Mouse (Mus musculus) fat pad, adult 2 months (tissue): ENCODE measurements around the gene Armc2.

Source experiments
- DNase-seq: peaks from one replicate; pipeline ENCODE4 v3.0.0-alpha.2; 2011; ENCODE audit warnings: low read depth, low spot score; ENCODE audit errors: extremely low read depth

Armc2 gene

GRCm38 (mm10) chr10:42018016-42018949 is at the start of gene Armc2:
Armc2 (minus strand) TSS chr10:42018442.
- no peak for DNase-seq

- no peak for DNase-seq
Measured at GRCm38 (mm10) chr10:42064446-42064845, 46.2 kb upstream of the Armc2 start.

GRCm38 (mm10) chr10:42059522-42059921 is 41.3 kb upstream of the Armc2 start:
- DNase-seq, result no peak

DNA sequence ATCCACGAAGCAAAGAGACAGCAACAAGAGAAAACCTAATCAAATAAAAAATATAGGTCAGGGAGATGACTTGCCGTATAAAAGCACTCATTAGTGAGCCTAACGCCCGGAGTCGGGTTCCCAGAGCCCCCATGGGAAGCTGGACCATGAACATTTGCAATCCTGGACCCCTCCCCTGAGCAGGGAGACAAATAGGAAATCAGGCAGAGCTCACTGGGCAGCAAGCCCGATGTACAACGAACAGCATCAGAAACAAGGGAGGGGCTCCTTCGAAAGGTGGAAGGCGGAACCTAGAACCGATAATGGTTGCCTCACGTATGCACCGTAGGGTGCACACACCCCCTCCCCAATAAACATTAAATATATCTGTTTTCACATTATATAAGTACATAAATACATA is 39.5 kb upstream of the Armc2 start:
- DNase-seq, result no peak

GRCm38 (mm10) chr10:42057231-42057601 is 39.0 kb upstream of the Armc2 start:
- DNase-seq, result no peak

DNA sequence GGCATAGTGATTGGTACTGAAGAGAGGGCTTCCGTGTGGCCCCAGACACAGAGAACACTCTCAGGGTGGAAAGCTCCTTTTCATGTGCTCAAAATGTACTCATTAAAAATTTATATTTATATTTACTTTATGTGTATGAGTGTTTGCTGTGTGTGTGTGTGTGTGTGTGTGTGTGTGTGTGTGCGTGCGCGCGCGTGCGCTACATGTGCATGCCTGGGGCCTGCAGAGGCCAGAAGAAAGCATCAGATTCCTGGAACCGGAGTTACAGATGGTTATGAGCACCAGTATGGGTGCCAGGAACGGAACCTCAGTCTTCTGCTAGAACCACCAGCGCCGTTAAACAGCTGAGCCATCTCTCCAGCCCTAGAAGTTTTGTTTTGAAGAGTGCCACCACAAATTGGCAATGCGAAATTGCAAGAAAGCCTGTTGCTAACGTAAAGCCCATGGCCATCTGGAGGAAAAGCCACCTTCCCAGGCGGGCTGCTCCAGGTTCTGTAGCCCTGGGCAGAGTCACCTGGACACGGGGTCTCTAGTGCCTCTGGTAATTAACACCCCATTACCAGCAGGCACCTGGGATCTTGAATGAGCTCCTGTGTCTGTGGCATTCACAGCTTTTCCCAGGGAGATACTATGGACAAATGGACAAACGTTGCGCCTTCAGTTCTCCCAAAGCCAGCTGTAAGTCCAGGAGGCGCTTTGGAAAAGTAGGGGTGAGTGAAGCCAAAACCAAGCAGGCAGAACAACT is 38.4 kb upstream of the Armc2 start:
- no peak for DNase-seq

DNA sequence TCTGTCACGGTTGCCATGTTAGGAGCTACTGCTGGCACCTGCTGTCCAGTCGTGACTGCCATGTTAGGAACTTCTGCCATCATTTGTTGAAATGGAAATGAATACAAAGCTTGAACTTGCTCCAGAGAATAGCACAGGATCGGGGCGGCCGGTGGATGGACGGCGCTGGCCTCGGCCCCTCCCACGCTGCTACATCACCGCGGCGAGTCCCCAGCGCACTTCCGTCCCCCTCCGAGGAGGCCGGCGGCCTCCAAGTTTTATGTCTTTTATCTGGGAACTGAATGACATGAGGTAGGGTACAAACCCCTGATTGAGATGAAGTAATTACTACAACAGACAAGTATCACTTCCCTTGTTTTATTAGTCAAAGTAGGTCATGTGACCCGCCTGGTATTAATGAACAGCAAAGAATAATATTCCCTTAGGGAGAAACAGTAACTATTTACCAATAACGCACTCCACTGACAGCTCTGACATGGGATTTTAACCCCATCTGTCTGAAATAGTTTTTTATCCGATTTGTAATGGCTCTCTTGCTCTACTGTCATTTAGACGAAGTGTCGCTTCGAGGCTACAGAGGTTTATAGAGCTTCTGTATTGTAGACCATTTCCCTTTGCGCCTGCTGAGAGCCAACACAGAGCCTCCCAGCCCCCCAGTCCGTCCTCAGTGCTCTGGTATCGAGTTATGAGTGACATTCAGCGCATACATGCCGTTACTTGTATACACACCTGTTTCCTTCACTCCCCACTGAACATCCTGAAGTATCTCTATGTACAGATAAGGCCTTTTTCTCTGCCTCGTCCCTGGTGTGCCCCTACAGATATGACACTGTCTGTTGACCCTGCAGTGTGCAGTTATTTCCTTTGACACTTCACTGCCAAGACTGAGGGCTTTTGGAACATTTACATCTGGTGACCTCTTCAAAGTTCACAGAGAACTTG is 37.3 kb upstream of the Armc2 start:
- DNase-seq, result no peak

- DNase-seq, result no peak
Measured at GRCm38 (mm10) chr10:42051069-42051468, 32.8 kb upstream of the Armc2 start.

DNA sequence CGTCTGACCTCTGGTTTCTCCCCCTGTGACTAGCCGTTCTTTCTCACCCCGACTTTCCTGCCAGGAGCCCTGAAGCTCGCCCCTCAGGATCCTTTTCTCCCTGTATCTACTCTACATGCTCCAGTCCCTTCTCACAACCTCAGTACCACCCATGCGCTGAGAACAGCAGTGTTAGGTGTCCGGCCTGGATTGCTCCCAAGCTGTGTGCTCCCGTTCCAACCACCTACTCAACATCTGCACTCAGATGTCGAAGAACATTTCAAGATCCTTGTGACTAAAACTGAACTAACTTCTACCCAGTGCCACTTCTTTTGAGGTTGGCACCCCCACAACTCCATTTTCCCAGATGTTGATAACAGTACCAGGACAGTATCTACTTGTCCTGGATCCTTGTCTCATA is 30.4 kb upstream of the Armc2 start:
- DNase-seq, result no peak

GRCm38 (mm10) chr10:42044574-42044973 is 26.3 kb upstream of the Armc2 start:
- no peak for DNase-seq

DNA sequence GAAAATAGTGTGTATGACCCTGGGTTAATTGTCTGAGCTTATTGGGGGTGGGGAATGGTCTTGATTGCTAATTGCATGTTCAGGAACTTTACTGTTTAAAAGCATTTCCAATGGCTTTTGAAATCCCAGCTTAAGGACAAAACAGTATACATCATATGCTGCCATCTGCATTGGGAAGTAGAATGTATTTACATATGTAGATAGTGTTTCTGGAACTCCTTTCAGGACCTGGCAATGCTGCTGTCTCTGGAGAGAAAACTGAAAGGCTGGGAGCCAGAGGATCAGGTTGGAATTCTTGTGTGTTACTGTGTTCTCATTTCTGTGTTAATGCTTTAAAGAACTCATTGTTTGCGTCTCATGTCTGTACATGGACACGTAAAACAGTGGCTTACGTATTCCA is 25.1 kb upstream of the Armc2 start:
- no peak for DNase-seq

GRCm38 (mm10) chr10:42042881-42043280 is 24.6 kb upstream of the Armc2 start:
- no peak for DNase-seq

- no peak for DNase-seq
Measured at GRCm38 (mm10) chr10:42042087-42042486, 23.8 kb upstream of the Armc2 start.

DNA sequence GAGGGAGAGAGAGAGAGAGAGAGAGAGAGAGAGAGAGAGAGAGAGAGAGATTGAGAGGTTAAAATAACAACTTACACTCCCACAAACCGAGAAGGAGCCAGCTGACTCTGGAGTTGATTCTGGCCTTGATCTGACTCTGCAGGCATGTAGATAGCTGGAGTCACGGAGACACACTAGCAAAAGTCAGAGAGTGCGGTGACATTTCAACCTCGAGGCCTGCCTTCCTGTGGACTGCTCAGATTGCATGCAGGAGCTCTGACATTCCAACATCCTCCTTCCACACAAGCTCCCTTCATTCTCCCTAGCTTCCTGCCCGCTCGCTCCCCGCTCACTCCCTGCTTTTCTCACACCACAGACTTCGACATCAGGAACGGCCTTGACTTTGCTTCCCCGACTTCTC is 20.3 kb upstream of the Armc2 start:
- DNase-seq, result no peak

- DNase-seq, result no peak
Measured at GRCm38 (mm10) chr10:42037301-42037870, 19.1 kb upstream of the Armc2 start.

GRCm38 (mm10) chr10:42036846-42037245 is 18.6 kb upstream of the Armc2 start:
- no peak for DNase-seq

DNA sequence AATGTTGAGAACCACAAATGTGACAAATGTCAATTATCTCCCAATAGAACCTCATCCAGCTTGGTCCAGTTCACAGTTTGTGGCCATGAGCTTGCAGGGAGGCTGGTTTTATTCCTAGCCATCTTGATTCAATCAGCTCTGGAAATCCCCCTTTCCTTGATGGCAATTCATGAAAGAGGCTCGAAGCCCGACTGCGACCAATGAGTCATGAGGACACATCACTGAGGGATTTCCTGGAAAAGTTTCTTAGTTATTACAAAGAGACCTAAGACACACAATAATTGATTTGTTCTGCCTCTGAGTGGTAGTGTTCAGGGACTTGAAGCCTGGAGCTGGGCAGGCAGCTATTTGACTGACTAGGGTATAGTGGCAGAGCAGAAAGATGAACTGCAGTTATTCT is 15.3 kb upstream of the Armc2 start:
- DNase-seq, result no peak

DNA sequence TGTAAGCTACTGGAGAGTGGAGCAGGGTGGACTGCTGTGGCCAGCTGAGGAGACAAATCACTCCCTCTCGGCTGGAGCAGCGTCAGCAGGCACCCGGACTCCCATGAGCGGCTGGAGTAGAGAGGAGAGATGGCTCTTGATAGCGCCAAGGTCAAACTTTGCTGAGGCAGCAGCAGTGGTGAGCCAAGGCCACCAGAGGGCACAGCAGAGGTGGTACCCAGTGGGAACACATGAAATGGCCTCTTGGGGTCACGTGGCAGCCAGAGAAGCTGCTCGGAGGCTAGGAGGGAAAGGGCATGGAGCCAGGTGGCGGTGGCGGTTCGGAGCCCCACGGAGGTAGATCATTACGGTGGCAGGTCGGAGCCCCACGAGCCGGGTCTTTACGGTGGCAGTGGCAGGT is 12.8 kb upstream of the Armc2 start:
- DNase-seq, result no peak

GRCm38 (mm10) chr10:42029502-42029901 is 11.3 kb upstream of the Armc2 start:
- DNase-seq, result no peak

DNA sequence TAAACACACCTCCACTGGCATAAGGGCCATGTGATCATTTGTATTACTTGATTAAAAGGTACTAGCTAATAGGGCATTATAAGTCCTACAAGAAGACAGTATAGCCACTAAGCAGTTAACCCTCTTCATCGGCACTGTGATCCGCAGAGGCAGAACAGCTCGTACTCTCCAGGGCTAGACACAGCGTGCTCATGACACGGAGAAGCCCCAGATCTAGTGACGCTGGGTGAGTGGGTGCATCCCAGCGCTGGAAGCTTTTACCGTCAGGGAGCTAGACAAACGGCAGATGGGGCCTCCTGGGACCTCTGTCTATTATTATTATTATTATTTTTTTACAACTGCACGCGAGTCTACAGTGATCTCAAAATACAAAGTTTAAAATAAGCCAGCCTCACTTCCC is 9.1 kb upstream of the Armc2 start:
- no peak for DNase-seq

DNA sequence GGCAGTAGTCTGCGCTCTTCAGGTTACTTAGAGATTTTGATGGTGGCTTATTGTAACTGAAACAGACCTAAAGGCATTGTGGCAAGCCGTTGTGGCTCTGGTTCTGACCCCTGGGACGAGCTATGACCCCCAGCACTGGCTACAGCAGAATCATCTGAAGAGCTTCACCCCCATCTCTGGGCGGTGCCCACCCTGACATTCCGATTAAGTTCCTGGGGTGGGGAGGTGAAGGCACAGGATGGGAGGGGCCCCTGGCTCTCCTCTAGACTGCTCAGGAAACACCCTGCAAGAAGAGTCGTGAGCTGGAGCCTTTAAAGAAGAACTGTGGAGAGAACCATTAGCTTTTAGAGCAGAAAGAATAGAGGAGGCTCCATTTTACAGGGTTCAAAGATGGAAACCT is 6.2 kb upstream of the Armc2 start:
- no peak for DNase-seq
